Mouse (Mus musculus) frontal cortex, adult 2 months (tissue): ENCODE measurements around the gene Usp50. TPM values are rescaled to one million over a fixed set of nuclear protein-coding genes. Genes with fewer than 3 reads are reported as not detected.
A peak's percentile ranks its signal among the peaks of the same experiment; 100 is the strongest.

Experiments
- DNase-seq, 2 experiments: peaks; one replicate each; pipeline ENCODE4 v3.0.0; 2022; ENCODE audit warnings: low spot score in 1 of 2; ENCODE audit errors: extremely low spot score in 1 of 2
- polyA plus RNA-seq: library from polyadenylated mRNA; depleted of rRNA; stranded (reverse); fragments of >200 nt; gene quantifications from 2 replicates; pipeline ENCODE4 v1.2.3, GENCODE M21; 2012; rRNA removed

The Usp50 gene
- polyA plus RNA-seq, 1 experiment, result 1.5 TPM

DNA sequence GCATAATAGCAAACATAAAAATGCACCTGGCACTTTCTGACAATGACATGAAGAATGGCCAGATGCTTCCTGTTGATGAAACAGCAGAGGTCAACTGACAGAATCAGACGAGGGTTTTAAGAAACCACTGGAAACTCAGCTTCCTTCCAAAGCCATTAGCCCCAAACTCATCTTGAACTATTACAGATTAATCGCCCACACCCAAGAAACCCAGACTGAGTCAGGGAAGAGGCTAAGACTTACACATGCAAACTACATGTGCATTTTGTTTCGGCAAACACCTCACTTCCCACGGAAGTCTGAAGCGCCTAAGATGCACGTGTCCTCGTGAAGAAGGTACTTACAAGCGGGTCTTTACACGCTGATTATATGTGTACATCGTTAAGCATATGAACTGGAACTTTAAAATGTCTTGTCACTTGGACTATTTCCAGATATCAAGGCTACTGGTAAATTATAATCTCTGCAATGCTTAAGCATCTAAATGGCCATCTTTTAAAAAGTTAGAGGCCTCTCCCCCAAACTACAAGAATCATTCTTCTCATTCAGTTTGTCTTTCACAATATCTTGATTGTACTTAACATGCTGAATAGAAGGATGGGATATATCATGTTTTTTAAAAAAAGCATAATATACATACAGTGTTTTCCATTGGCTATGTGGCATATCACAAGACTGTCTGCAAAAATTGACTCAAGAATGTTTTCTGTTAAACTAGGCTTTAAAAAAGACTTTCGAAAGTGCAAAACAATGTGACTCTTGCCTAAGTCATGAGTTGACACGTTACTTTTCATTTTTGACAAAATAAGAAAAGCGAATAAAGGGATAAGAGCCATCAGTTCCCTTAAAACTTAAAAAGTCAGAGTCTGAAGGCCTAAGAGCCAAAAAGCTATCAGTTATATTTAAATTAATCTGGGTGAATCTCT, 109.7 kb downstream of the Usp50 start:
- no peak for DNase-seq

DNA sequence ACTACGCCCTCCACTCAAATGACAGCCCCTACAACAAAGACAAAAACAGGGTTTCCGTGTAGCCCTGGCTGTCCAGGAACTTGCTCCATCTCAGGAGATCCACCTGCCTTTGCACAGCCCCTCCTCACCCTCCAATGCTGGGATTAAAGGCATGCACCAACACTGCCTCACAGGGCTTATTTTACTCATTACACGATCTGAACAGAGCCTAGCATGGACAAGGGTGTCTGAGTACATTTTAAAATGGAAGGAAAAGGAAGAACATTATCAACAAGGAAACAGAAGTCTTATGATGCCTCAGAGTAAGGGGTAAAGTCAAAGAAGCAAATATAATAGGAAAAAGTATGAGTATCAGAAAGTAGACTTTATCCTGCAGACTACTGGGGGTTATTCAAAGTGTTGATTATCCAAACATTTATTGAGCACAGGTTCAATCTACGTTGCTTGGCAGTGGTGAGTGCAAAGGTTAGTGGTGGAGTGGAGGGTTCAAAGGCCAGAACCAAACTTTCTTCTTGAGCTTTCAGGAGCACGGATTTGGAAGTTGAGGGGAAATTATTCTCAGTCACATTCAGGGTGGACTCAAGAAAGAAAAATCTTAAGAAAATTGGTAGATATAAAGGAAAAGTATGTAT, 114.5 kb downstream of the Usp50 start:
- DNase-seq, result no peak

DNA sequence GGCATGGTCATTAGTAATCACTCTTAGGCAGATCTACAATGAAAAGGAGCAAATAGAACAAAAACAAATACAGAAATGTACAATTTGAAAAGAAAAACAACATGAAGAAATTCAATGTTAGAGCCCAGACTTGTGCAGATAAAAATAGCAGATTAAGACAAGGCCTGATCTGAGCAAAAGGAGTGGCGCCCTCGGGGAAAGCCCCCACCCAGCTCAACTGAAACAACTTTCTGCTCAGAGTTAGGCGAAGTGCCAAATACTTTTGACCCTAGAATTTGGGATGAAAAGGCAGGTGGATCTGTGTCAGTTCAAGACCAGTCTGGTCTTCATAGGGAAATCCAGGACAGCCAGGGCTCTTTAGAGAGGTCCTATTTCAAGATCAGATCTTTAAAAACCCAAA, 117.3 kb downstream of the Usp50 start:
- no peak for DNase-seq

DNA sequence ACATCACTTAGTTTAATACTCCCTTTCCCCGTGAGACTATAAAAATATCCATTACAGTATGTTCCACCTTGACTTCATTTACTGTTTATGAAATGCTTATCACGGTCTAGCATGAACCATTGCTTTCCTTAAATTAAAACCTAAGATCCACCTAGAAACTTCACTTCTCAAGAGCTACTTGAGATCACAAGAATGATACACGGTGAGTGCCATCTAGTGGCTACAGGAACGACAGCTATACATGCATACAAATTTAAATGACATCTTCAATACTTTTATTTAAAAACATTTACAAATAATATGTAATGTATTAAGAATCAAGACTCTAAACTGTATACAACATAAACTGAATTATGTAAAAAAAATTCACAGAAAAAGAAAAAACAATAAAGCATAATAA, 119.8 kb downstream of the Usp50 start:
- peak in 1 of 2 experiments; percentile 42 for DNase-seq

Other genes starting within 250 kb of the Usp50 start
- gene Slc27a2, start 231.1 kb downstream of the Usp50 start, polyA plus RNA-seq, result 4.5 and 4.6 TPM in 2 replicates
- 0.66 and 1.0 TPM in 2 replicates for gene Hdc, start 164.2 kb downstream of the Usp50 start, polyA plus RNA-seq
- 21.1 and 21.9 TPM in 2 replicates for gene Gabpb1, start 107.1 kb downstream of the Usp50 start, polyA plus RNA-seq
- gene Usp8, start 76.1 kb downstream of the Usp50 start, polyA plus RNA-seq, result 35.8 and 40.8 TPM in 2 replicates
- gene Trpm7, start 92.8 kb upstream of the Usp50 start, polyA plus RNA-seq, result 30.4 and 41.2 TPM in 2 replicates
- 20.8 and 25.0 TPM in 2 replicates for gene Sppl2a, start 149.8 kb upstream of the Usp50 start, polyA plus RNA-seq
- 8.7 and 9.9 TPM in 2 replicates for gene Ap4e1, start 225.2 kb upstream of the Usp50 start, polyA plus RNA-seq